Mouse (Mus musculus) urinary bladder, postnatal 14 days (tissue): ENCODE results near the gene Nosip.
"Not testable (repeated sequence)": the region's sequence is repeated elsewhere in the genome, so short reads cannot be mapped to it uniquely, and the experiment has no call there.

Experiments used
- DNase-seq: peaks from one replicate; pipeline ENCODE4 v3.0.0; 2021; ENCODE audit warnings: low spot score

The Nosip gene

DNA sequence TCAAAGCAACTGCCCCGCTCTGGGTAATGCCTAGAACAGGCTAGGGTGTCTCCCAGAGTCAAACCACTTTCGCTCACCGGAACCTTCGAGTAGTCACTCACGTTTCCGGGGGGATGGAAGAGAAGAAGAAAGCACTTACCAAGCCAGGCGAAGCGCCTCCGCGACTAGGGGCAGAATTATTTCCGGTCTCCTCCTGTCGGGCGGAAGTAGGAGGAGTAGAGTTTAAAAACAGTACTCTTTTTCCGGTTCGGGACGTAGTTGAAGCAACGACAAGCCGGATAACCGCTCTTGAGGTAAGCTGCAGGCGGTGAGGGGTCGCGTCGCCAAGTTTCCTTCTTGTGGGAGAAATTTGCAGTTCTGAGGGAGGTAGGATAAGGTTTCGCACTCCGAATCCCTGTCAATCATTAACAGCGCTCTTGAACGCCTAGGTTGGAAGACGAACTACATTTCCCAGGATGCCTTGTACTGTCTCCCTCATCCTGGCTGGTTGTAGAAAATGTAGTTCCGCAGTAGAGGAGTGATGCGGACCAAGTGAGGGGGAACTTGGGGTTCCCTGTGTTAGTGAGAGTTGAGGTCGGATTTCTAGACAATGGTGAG, at the start of gene Nosip, which contains the start of gene Prrg2:
Gene Nosip, plus strand, starts transcription at position 191 of the 597 bp plus-strand sequence.
Gene Prrg2, minus strand, starts transcription at position 439 of the 597 bp plus-strand sequence.
- DNase-seq: peak; percentile 95

- no peak for DNase-seq
Measured at GRCm38 (mm10) chr7:45012824-45013223, 49.4 kb upstream of the Nosip start.

- no peak for DNase-seq
Measured at GRCm38 (mm10) chr7:45013366-45014095, 48.7 kb upstream of the Nosip start.

- DNase-seq: no peak
Measured at GRCm38 (mm10) chr7:45014096-45014451, 48.2 kb upstream of the Nosip start.

- no peak for DNase-seq
Measured at GRCm38 (mm10) chr7:45015344-45015956, 46.8 kb upstream of the Nosip start.

- DNase-seq: peak; percentile 99
Measured at GRCm38 (mm10) chr7:45015957-45016612, 46.1 kb upstream of the Nosip start, which contains the start of gene Scaf1. Scaf1 (minus strand) TSS chr7:45016363.

DNA sequence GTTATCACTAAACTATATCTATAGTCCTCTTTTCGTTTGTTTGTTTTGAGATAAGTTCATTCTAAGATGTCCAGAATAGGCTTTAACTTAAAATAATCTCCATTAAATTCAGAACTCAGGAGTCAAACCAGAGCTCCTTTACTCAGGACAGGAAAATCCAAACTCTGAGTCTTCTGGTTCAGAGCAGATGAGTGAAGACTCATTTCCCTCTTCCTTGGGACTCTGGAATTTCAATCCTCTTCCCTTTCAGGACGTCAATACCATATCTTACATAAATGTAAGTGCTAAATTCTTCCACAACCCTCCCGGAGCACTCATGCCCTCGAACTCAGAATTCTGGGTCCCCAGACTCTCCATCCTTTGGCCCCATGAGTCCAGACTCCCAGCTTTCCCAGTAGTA, 45.5 kb upstream of the Nosip start:
- no peak for DNase-seq

DNA sequence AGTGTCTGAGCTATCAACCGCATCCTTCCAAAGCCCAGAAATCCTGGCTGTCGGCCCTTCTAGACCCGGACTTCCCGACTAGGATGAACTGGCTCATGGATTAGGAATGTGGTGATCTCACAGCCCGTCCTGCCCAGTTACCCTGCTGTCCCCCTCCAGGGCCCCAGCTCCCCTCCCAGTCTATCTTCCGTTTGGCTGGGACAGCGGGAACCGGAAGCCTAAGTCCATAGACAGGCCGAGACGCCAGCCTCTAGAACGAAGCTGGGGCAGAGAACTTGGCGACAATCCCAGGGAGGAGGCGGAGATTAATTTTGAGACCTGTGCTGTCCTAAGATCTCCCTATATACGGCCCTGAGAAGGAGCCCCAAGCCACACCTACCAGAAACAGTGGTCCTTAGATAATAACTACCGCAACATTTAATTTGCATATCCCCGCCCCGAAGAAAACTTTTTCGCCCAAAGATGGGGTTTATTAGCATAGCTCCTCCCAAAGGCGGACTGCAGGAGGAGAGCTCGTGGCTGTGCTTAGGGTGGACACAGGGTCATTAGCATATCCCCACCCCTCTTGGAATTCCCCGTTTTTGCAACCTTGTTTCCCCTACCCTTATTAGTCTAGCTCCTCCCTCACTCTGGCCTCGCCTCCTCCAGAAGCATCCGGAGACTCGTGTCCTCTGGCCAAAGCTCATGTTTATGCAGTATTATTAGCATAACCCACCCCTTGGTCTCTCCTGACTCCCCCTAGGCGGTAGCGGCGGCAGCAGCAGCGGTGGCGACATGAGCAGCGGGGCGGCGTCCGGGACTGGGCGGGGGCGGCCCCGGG, 44.8 kb upstream of the Nosip start, which contains the start of gene Rras:
Gene Rras, plus strand, starts transcription at position 720 of the 820 bp plus-strand sequence.
- DNase-seq: peak; percentile 91

DNA sequence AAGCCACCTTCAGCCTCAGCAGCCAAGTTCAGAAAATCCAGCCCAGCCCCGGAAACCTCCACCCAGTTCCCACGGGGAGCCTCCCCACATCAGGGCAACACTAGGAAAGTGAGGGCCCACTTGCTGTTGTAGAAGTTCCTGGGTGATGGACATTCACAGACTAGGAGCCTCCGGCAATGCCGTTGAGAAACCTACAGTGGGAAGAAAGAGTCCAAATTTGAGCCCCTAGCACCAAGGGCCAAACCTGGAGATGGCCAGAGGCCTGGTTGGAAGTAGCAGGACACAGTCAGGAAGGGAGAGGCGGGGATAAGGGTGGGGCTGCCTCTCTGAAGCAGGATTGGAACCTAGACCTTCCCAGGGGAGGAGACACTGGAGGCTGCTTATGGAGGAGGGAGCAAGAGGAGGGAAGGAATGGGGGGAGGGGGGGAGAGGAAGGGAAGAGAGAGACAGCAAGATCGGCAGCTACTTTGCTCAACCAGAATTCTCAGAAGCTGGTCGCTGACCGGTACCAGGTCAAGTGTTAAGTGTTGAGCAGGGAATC, 43.1 kb upstream of the Nosip start:
- peak; percentile 72 for DNase-seq

DNA sequence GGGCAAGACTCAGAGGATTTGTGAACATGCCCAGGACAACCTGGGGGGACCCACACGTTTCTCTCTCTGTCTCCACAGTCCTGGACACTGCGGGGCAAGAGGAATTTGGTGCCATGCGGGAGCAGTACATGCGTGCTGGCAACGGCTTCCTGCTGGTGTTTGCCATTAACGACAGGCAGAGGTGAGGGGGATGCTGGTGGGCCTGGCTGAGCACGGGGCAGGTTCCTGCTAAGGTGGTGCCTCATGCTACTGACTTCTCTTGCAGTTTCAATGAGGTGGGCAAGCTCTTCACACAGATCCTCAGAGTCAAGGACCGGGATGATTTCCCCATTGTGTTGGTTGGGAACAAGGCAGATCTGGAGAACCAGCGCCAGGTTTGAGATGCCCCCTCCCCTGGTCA, 42.0 kb upstream of the Nosip start:
- no peak for DNase-seq

GRCm38 (mm10) chr7:45023711-45024110, 38.5 kb upstream of the Nosip start:
- DNase-seq: not testable (repeated sequence)

DNA sequence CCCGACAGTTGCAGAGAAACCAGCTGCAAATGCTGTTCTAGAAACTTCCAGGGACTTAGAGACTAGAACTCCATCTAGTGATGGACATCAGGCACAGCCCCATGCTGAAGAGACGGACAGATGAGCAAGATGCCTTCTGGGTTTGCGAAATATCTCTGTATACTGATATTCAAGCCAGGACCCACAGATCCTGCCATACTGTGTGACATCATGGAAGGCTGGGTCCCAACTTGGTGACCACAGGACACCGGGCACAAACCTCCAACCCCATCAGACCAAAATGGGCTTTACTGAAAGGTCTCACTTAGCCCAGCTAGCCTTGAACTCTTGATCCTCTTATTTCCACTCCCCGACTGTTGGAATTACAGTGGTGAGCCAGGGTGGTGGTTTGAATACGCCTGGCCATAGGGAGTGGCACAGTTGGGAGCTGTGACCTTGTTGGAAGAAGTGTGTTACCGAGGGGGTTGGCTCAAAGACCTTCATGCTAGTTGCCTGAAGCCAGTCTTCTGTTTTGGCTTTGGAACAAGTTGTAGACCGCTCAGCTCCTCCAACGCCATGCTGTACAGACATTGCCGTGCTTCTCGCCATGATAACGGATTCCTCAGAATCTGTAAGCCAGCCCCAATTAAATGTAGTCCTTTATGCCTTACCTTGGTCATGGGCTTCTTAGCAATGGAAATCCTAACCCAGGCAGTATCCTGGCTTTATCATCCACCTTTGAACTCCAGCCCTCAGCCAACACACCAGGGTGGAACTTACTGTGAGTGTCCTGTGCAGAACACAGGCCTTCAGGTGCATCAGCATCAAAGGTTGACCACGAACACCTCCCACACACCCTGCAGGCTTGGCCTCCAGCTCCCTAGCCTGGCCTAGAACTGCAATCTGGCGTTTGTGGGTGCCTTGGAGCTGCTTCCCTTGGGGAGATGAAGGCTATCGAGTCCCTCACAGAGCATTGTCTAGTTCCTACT, 37.7 kb upstream of the Nosip start:
- DNase-seq: no peak

GRCm38 (mm10) chr7:45025601-45026220, 36.5 kb upstream of the Nosip start:
- no peak for DNase-seq

GRCm38 (mm10) chr7:45026256-45026655, 36.0 kb upstream of the Nosip start:
- no peak for DNase-seq

GRCm38 (mm10) chr7:45027761-45028160, 34.5 kb upstream of the Nosip start:
- DNase-seq: no peak

DNA sequence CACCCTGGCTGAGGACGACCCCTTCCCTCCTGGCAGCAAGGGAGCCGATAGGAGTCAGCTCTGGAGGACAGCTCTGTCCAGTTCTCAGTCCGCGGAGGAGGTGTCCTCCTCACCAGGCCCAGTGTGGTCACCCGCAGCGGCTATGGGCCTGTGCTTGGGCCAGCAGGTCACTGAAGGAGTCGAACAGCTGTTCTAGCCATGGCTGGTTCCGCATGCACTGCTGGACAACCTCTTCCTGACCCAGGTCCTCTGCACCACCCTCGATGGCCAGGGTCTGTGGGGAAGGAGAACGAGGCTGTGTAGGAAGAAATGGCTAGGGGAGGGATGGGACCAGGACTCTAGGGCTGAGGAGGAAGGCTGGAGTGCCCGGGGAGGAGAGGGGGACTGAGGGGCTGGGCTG, 33.9 kb upstream of the Nosip start:
- DNase-seq: no peak

GRCm38 (mm10) chr7:45029995-45030394, 32.2 kb upstream of the Nosip start:
- DNase-seq: no peak

GRCm38 (mm10) chr7:45030857-45031256, 31.4 kb upstream of the Nosip start:
- DNase-seq: no peak

DNA sequence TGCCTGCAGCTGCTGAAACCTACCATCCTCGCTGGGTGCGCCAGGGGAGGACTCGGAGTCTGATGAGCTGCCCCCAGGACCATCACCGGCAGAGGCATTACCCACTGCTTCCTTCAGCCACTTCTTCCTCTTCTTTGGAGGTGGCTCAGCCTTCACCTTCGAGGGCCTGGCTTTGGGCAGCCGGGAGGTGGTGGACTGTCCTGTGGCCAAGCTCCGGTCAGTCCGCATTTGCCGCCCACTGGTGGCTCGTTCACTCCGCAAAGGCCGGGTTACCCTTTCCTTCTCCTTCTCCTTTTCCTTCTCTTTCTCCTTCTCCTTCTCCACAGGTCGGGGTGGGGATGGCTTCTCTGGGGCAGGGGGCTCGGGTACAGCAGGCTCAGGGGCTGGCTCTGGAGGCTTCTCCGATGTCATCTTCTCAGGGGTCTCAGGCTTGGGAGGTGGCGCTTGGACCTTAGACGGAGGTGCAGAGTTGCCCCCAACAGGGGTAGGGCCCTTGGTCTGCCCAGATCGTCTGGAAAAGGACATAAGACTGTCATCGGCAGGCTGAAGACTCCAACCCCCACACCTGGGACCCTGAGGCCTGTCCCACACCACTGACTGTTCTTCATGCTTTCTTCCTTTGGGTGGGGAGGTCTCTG, 28.4 kb upstream of the Nosip start:
- DNase-seq: no peak
